Mouse (Mus musculus): ENCODE measurements around the gene Depdc5. TPM values are rescaled to one million over a fixed set of nuclear protein-coding genes. Genes with fewer than 3 reads are reported as not detected.
A peak's percentile ranks its signal among the peaks of the same experiment; 100 is the strongest.
"Not testable (repeated sequence)": the region's sequence is repeated elsewhere in the genome, so short reads cannot be mapped to it uniquely, and the experiment has no call there.

The Depdc5 gene
- polyA plus RNA-seq, 1 experiment from 2014 or later, result 40.2 TPM

GRCm38 (mm10) chr5:33039510-33039911 is 176.0 kb downstream of the Depdc5 start:
- H3K4me2 ChIP-seq, result peak overlapping the region; percentile 47
- no peaks in the 10 kb centered on the region for H3K36me3 ChIP-seq (replicated peaks)
- 0 out of 2 replicates have a peak, but pooled peaks have one; percentile 36 for ATAC-seq (ENCODE audit: low FRiP score)
- no peaks in the 10 kb centered on the region for H3K27me3 ChIP-seq
- no peak overlapping the region for H3K9ac ChIP-seq
- H3K4me1 ChIP-seq, result 0 out of 2 replicates have a peak, but pooled peaks cover 6% of the 10 kb centered on the region
- H3K4me3 ChIP-seq (replicated peaks), result 0 out of 2 replicates have a peak overlapping the region, but pooled peaks have one; percentile 5
- no peaks in the 10 kb centered on the region for H3K9me3 ChIP-seq
- 6% methylated on average over 13 of the region's 13 CpGs for WGBS
- no peak overlapping the region for H3K27ac ChIP-seq

DNA sequence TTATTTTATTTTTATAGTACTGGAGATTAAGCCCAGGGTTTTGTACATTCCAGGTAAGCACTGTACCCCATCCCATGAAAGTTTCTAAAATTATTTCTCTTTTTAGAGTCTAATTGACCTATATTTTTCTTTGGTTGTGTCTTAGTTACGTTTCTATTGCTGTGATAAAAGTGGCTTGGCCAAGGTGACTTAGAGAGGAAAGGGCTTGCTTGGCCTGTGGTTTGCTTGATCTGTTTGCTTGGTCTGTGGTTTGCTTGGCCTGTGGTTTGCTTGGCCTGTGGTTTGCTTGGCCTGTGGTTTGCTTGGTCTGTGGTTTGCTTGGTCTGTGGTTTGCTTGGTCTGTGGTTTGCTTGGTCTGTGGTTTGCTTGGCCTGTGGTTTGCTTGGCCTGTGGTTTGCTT is 177.2 kb downstream of the Depdc5 start:
- not testable (repeated sequence) for ATAC-seq (ENCODE audit: low FRiP score); H3K4me2 ChIP-seq; H3K27me3 ChIP-seq; H3K9me3 ChIP-seq; H3K36me3 ChIP-seq (replicated peaks); H3K4me1 ChIP-seq; H3K9ac ChIP-seq; H3K4me3 ChIP-seq (replicated peaks); H3K27ac ChIP-seq
- WGBS, result 87% methylated on average over 1 of the region's 1 CpGs

- WGBS, result 75% methylated on average over 10 of the region's 10 CpGs
- no peaks in the 10 kb centered on the region for H3K36me3 ChIP-seq (replicated peaks)
- H3K4me3 ChIP-seq (replicated peaks), result no peak overlapping the region
- H3K4me2 ChIP-seq, result no peak overlapping the region
- no peak overlapping the region for H3K9ac ChIP-seq
- no peak for ATAC-seq (ENCODE audit: low FRiP score)
- no peaks in the 10 kb centered on the region for H3K27me3 ChIP-seq
- H3K27ac ChIP-seq, result no peak overlapping the region
- H3K9me3 ChIP-seq, result 0 out of 2 replicates have a peak, but pooled peaks cover 3% of the 10 kb centered on the region
- H3K4me1 ChIP-seq, result 0 out of 2 replicates have a peak, but pooled peaks cover 6% of the 10 kb centered on the region
Measured at GRCm38 (mm10) chr5:33043397-33043796, 179.9 kb downstream of the Depdc5 start.

Other genes starting within 250 kb of the Depdc5 start
- gene Pisd, start 78.1 kb upstream of the Depdc5 start, polyA plus RNA-seq (2016; fragmentation: Nextera tagmentation; extraction: Ambion mirVana), result 70.6 and 70.7 TPM in 2 replicates
- gene Gm20671, start 36.6 kb upstream of the Depdc5 start, polyA plus RNA-seq (2016; fragmentation: Nextera tagmentation; extraction: Ambion mirVana), result not detected in 2 replicates
- 14.2 and 18.5 TPM in 2 replicates for gene Prr14l, start 9.4 kb upstream of the Depdc5 start, polyA plus RNA-seq (2016; fragmentation: Nextera tagmentation; extraction: Ambion mirVana)
- gene Ywhah, start 155.1 kb downstream of the Depdc5 start, polyA plus RNA-seq (2016; fragmentation: Nextera tagmentation; extraction: Ambion mirVana), result 453 and 463 TPM in 2 replicates
- not detected in 2 replicates for gene Slc5a1, start 240.5 kb downstream of the Depdc5 start, polyA plus RNA-seq (2016; fragmentation: Nextera tagmentation; extraction: Ambion mirVana)

Measured in forebrain, embryonic 12.5 days (tissue).